Mouse (Mus musculus) heart, postnatal 0 days (tissue): ENCODE data around the gene Gdap2. TPM values are rescaled to one million over a fixed set of nuclear protein-coding genes. Genes with fewer than 3 reads are reported as not detected.
A peak's percentile ranks its signal among the peaks of the same experiment; 100 is the strongest.

Source experiments
- ATAC-seq: fragments of 200-750 bp; cut with Nextera tagmentation; 2 replicates; pipeline ENCODE4 v1.8.0; 2017; ENCODE audit warnings: low read depth, moderate number of reproducible peaks, moderate library complexity; ENCODE audit not compliant: insufficient read depth
- DNase-seq: peaks from one replicate; pipeline ENCODE4 v3.0.0-alpha.2; 2016; ENCODE audit warnings: low spot score
- H3K27ac ChIP-seq: fragments of 300-500 bp; sonication (generic); 2 replicates; pipeline ENCODE4 v1.5.1; 2014; ENCODE audit warnings: low read depth, mild to moderate bottlenecking
- H3K27me3 ChIP-seq: fragments of 300-500 bp; sonication (generic); 2 replicates; pipeline ENCODE4 v1.6.1; 2014; ENCODE audit warnings: low read length, mixed read lengths; ENCODE audit not compliant: control insufficient read depth, insufficient read depth
- H3K36me3 ChIP-seq: fragments of 300-500 bp; sonication (generic); replicated peaks from 2 replicates; pipeline ENCODE4 v1.6.1; 2014; ENCODE audit warnings: low read length, mixed read lengths; ENCODE audit not compliant: control insufficient read depth, insufficient read depth
- H3K4me1 ChIP-seq: fragments of 300-500 bp; sonication (generic); 2 replicates; pipeline ENCODE4 v1.6.1; 2014; ENCODE audit warnings: antibody characterized with exemption; ENCODE audit not compliant: control insufficient read depth, insufficient read depth
- H3K4me2 ChIP-seq: fragments of 300-500 bp; sonication (generic); 2 replicates; pipeline ENCODE4 v1.6.1; 2014; ENCODE audit warnings: low read depth, mild to moderate bottlenecking, low read length, moderate library complexity
- H3K4me3 ChIP-seq: fragments of 300-500 bp; sonication (generic); 2 replicates; pipeline ENCODE4 v1.5.1; 2014; ENCODE audit warnings: low read depth, low read length
- H3K9ac ChIP-seq: fragments of 300-500 bp; sonication (generic); replicated peaks from 2 replicates; pipeline ENCODE4 v1.6.1; 2014; ENCODE audit warnings: low read depth, low read length, mixed read lengths
- H3K9me3 ChIP-seq: fragments of 300-500 bp; sonication (generic); replicated peaks from 2 replicates; pipeline ENCODE4 v1.6.1; 2016; ENCODE audit warnings: low read length; ENCODE audit not compliant: control insufficient read depth
- CTCF ChIP-seq: IDR thresholded peaks from 2 replicates; pipeline ENCODE4 v1.5.1; 2016; ENCODE audit warnings: antibody characterized with exemption, control low read depth, low read depth
- EP300 ChIP-seq: IDR thresholded peaks from 2 replicates; pipeline ENCODE4 v1.6.1; 2016; ENCODE audit warnings: antibody characterized with exemption, low read depth
- WGBS: fragments of 180-500 bp; shearing (Covaris S2); extraction: QIAGEN DNeasy Blood & Tissue Kit; methylation state at CpG from one replicate; pipeline ENCODE4 v1.1.7; 2014; 5-methylcytosine and 5-hydroxymethylcytosine counted together
- polyA plus RNA-seq: library from polyadenylated mRNA; unstranded; fragments of >200 nt; fragmentation: Nextera tagmentation; extraction: Ambion mirVana; gene quantifications from 2 replicates; pipeline ENCODE4 v1.2.1, GENCODE M21; 2015
- total RNA-seq: library from RNA; depleted of rRNA; stranded (reverse); fragments of >200 nt; gene quantifications from 2 replicates; pipeline ENCODE4 v1.2.3, GENCODE M21; 2014; ENCODE audit warnings: low replicate concordance

Gene Gdap2
- total and polyA plus RNA-seq, 2 experiments from 2014 or later = 17.8 to 26.2 TPM

DNA sequence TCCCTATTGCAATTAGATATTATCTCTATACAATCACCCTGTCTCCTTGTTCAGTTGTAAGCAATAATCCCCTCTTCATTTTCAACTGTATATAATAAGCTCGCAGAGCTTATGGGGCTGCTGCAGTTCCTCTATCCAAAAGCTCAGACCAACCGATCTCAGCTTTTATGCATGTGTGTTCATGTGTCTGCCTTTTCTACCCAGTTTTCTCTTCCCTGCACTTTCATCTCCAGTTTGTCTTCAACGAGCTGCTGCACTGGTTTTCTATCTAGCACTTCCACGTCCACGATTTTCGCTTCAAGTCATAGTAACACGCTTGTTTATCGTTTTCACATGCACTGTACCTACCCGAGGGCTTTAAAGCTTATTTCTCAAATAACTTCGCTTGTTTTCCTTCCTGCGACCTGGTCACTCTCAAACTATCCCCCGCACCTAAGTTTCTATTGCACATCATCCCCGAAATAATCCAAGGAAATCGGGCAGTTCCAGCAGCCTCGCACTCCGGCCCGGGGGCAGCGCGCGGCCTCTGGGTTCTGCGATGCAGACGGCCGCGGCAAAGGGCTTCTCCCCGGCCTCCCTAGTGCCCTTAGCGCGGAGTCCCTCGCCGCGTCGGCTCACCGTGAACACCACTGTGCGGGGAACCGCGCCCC is 391 bp upstream of the Gdap2 start:
- ATAC-seq (no peak), DNase-seq (peak; percentile 11)
- Histone ChIP-seq H3K9ac (peak overlapping the region; percentile 79), H3K4me3 (peak overlapping the region; percentile 86), H3K27ac (peak overlapping the region; percentile 27; the same call in 1 of the 2 replicates), H3K27me3 (no peaks in the 10 kb centered on the region), H3K36me3 (peaks cover 19% of the 10 kb centered on the region), H3K4me2 (peak overlapping the region; percentile 76), H3K4me1 (peaks cover 4% of the 10 kb centered on the region; the same call in 1 of the 2 replicates), H3K9me3 (no peaks in the 10 kb centered on the region)
- 1% methylated on average over 35 of the region's 35 CpGs for WGBS
- TF ChIP-seq EP300 (no peak), CTCF (no peak)

DNA sequence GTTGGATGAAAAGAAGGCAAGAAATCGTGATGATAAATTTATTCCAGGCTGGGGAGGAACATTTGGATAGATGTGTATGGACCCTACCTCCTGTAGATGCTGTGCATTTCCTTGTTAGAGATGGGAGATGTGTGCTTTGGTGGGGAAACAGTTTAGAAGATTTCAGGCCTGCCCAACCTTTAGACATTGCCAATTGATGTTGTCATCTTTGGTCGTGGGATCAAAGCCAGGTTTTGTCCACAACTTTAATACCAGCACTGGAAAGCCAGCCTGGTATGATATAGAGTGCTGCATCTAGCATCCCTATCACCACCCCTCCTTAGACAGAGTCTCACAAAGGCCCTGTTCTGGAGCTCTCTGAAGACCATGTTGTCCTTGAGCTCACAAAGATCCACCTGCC is 1.4 kb downstream of the Gdap2 start:
- H3K9me3 ChIP-seq = no peaks in the 10 kb centered on the region
- H3K27ac ChIP-seq = no peak overlapping the region
- no peak for DNase-seq
- no peak overlapping the region for H3K9ac ChIP-seq
- H3K36me3 ChIP-seq = peaks cover 11% of the 10 kb centered on the region
- WGBS = 69% methylated on average over 2 of the region's 2 CpGs
- H3K4me3 ChIP-seq = no peak overlapping the region
- no peaks in the 10 kb centered on the region for H3K27me3 ChIP-seq
- TF ChIP-seq CTCF (no peak), EP300 (no peak)
- H3K4me2 ChIP-seq = no peak overlapping the region; the same call in 1 of the 2 replicates
- no peak for ATAC-seq
- H3K4me1 ChIP-seq = peaks cover 4% of the 10 kb centered on the region; the same call in 1 of the 2 replicates

DNA sequence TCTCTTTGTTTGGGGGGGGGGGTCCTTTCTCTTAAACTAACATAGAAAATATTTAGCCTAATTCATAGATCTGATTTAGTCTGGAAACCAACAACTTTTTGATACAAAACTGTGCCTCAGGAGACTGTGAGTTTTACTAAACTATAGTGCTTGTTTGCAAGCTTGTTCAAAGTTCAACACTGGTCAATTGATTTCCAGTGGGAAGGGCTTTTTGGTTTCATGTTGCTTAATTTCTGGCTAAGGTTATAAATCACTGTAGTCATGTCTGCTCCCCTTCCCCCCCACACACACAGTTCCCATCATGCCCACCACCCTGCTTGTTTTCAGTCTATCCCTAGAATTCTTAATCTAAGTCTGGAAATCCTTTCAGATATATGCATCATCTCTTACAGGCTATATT is 2.8 kb downstream of the Gdap2 start:
- no peak for ATAC-seq
- H3K4me1 ChIP-seq = peaks cover 4% of the 10 kb centered on the region; the same call in 1 of the 2 replicates
- no peaks in the 10 kb centered on the region for H3K9me3 ChIP-seq
- DNase-seq = no peak
- TF ChIP-seq EP300 (no peak), CTCF (no peak)
- no peak overlapping the region for H3K27ac ChIP-seq
- H3K36me3 ChIP-seq = no peaks in the 10 kb centered on the region; the same call in 1 of the 2 replicates
- no peak overlapping the region for H3K9ac ChIP-seq
- H3K4me2 ChIP-seq = no peak overlapping the region
- H3K4me3 ChIP-seq = no peak overlapping the region
- H3K27me3 ChIP-seq = no peaks in the 10 kb centered on the region

DNA sequence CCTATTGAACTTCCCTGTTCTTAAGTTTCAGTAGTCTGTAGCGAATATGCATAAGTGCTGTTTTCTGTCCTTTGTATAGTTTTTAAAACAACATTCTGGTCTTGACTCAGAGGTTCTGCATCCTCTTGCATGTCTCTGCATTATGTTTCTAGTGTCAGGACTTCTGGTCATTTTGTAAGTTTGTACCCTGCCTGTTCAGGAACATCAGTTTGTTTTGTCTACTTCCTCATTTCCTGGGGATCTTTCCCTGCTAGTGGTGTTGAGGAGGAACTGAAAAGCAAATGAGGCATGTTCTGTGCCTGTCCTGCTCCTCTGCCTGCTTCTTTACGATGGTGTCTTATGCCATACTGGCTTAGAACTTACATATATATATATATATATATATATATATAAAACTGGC is 13.8 kb downstream of the Gdap2 start:
- ATAC-seq = no peak
- Histone ChIP-seq H3K27ac (no peak overlapping the region), H3K9ac (no peak overlapping the region), H3K36me3 (peaks cover 88% of the 10 kb centered on the region), H3K9me3 (no peaks in the 10 kb centered on the region), H3K4me1 (no peaks in the 10 kb centered on the region), H3K4me3 (no peak overlapping the region), H3K27me3 (no peaks in the 10 kb centered on the region), H3K4me2 (no peak overlapping the region)
- TF ChIP-seq EP300 (no peak), CTCF (no peak)
- DNase-seq = no peak
- 93% methylated on average over 2 of the region's 2 CpGs for WGBS

DNA sequence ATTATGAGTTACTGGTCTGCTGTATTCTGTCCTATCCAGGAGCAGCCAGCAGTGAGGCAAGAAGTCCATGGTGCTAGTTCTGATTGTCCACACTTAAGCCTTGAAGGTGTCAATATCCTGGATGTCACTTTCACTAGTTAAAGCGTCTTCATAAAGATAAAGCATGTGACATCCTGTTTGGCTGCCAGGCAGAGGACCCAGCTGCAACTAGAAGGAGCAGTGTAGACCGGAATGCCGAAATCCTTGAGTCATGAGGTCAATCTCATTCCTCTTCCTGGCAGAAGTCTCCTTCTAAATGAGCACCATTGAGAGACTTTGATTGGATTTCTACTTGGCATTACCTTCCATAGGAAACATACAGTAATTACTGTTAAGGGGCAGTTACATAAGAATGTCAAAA is 18.3 kb downstream of the Gdap2 start:
- ATAC-seq (no peak), DNase-seq (no peak)
- H3K27me3 ChIP-seq = no peaks in the 10 kb centered on the region
- TF ChIP-seq CTCF (no peak), EP300 (no peak)
- peaks cover 85% of the 10 kb centered on the region for H3K36me3 ChIP-seq
- no peaks in the 10 kb centered on the region for H3K4me1 ChIP-seq
- no peak overlapping the region for H3K4me2 ChIP-seq
- H3K27ac ChIP-seq = no peak overlapping the region
- no peaks in the 10 kb centered on the region for H3K9me3 ChIP-seq
- no peak overlapping the region for H3K4me3 ChIP-seq
- no peak overlapping the region for H3K9ac ChIP-seq
- 53% methylated on average over 3 of the region's 3 CpGs for WGBS

DNA sequence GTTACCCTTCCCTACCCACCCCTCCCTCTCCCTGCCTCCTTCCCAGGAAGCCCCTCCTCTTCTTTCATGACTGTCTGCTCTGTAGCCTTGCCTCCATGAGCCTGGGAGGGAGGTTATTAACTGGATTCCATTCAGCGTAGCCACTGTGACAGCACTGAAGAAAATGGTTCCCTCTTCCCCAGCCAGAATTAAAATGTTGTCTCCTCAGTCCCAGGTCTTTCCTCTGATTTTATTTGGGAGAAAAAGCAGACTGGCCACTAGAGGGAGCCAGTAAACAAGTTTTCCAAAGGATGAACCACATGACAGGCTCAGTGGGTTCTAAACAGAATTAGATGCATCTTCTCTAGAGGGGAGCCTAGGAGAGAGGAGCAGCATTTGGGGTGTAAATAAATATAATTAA is 27.3 kb downstream of the Gdap2 start:
- Histone ChIP-seq H3K9ac (no peak overlapping the region), H3K4me2 (no peak overlapping the region), H3K9me3 (no peaks in the 10 kb centered on the region), H3K36me3 (peaks cover 71% of the 10 kb centered on the region), H3K4me1 (no peaks in the 10 kb centered on the region), H3K27me3 (no peaks in the 10 kb centered on the region), H3K27ac (no peak overlapping the region), H3K4me3 (no peak overlapping the region)
- ATAC-seq = peak; percentile 41; the same call in 1 of the 2 replicates
- DNase-seq = peak; percentile 50
- TF ChIP-seq EP300 = no peak
- peak; percentile 76 for TF ChIP-seq CTCF
- WGBS = 42% methylated on average over 1 of the region's 1 CpGs
